ENCODE assay signal across 7 mouse cellular contexts in the genomic region with DNA sequence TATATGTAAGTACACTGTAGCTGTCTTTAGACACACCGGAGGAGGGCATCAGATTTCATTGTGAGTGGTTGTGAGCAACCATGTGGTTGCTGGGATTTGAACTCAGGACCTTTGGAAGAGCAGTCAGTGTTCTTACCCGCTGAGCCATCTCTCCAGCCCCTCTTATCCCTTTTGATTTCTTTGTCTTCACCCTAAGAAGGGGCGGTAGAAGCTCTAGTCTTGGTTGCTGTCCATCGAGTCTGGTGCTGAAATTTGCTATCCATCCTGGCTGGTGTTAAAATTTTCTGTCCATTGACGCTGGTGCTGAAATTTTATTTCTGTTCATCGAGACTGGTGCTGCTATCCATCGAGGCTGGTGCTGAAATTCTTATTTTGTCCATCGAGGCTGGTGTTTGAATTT.
DNase-seq lines count a peak whose midpoint lies in the region; ATAC-seq and TF ChIP-seq lines count a peak whose summit lies in the region.
"Not testable (repeated sequence)": the region's sequence is repeated elsewhere in the genome, so short reads cannot be mapped to it uniquely, and the experiment has no call there.

No protein-coding gene starts in this region.

- H3K36me3 ChIP-seq in limb, embryonic 11.5 days (ENCODE audit: control insufficient read depth, insufficient read depth, low read length); midbrain, embryonic 10.5 days; stomach, postnatal 0 days (ENCODE audit: control insufficient read depth, insufficient read depth, low read length): not testable (repeated sequence)

- ATAC-seq in limb, embryonic 11.5 days (ENCODE audit: insufficient number of reproducible peaks, low FRiP score, low TSS enrichment, low read depth); stomach, postnatal 0 days (ENCODE audit: low FRiP score, low TSS enrichment): not testable (repeated sequence)

- H3K4me2 ChIP-seq in limb, embryonic 11.5 days (ENCODE audit: low read depth, severe bottlenecking); stomach, postnatal 0 days (replicated peaks; ENCODE audit: low read depth): not testable (repeated sequence)

- not testable (repeated sequence) for H3K27me3 ChIP-seq in limb, embryonic 11.5 days (ENCODE audit: control insufficient read depth, insufficient read depth, low read length); midbrain, embryonic 10.5 days (ENCODE audit: low read depth, poor library complexity, severe bottlenecking); stomach, postnatal 0 days (ENCODE audit: control insufficient read depth, insufficient read depth, low read length)

- H3K4me3 ChIP-seq in limb, embryonic 11.5 days (ENCODE audit: low read depth, low read length); midbrain, embryonic 10.5 days; stomach, postnatal 0 days (ENCODE audit: low read depth, low read length): not testable (repeated sequence)

- not testable (repeated sequence) for H3K4me1 ChIP-seq in limb, embryonic 11.5 days (ENCODE audit: control insufficient read depth, insufficient read depth, low read length); midbrain, embryonic 10.5 days; stomach, postnatal 0 days (replicated peaks; ENCODE audit: control insufficient read depth, insufficient read depth)

- H3K9ac ChIP-seq in limb, embryonic 11.5 days (ENCODE audit: low read length); stomach, postnatal 0 days (ENCODE audit: low read length): not testable (repeated sequence)

- TF ChIP-seq CTCF in stomach, postnatal 0 days (IDR thresholded peaks at IDR 0.05; ENCODE audit: low read depth), result not testable (repeated sequence)

- H3K9me3 ChIP-seq in limb, embryonic 11.5 days (ENCODE audit: control insufficient read depth, low read length); stomach, postnatal 0 days (ENCODE audit: control insufficient read depth, low read length): not testable (repeated sequence)
- peaks cover 19% of the 10 kb centered on the region; the same call in 1 of the 2 replicates for H3K9me3 ChIP-seq in midbrain, embryonic 10.5 days (replicated peaks)

- not testable (repeated sequence) for H3K27ac ChIP-seq in limb, embryonic 11.5 days (replicated peaks; ENCODE audit: low read depth, low read length); midbrain, embryonic 10.5 days (replicated peaks); stomach, postnatal 0 days (replicated peaks)

- WGBS in limb, embryonic 11.5 days, result 44% methylated on average over 8 of the region's 8 CpGs
- 53% methylated on average over 8 of the region's 8 CpGs for WGBS in midbrain, embryonic 10.5 days
- 35% methylated on average over 8 of the region's 8 CpGs for WGBS in stomach, postnatal 0 days

- not testable (repeated sequence) for TF ChIP-seq EP300 in stomach, postnatal 0 days (optimal IDR thresholded peaks at IDR 0.05)

- DNase-seq in R1 (ENCODE audit: low read depth, low spot score), result peak; percentile 71
- peak; percentile 89 for DNase-seq in embryo, embryonic 10 days (ENCODE audit: low spot score)
- DNase-seq in forelimb bud, embryonic 11.5 days (ENCODE audit: low read depth, low spot score), result peak; percentile 84
- DNase-seq in hindlimb bud, embryonic 11.5 days (ENCODE audit: extremely low spot score, low read depth, low spot score), result peak; percentile 33
- DNase-seq in limb, embryonic 11.5 days (ENCODE audit: low spot score), result peak; percentile 90
- peak; percentile 52 for DNase-seq in midbrain, embryonic 10.5 days (ENCODE audit: low spot score)
- peak; percentile 52 for DNase-seq in stomach, postnatal 0 days (ENCODE audit: low spot score)

Comparison
In these comparisons a context has a peak if more than half of its experiments do, and no peak if none do; other contexts are left out.
1. DNase-seq: peak in every context shown above with its lines; median percentile 90 in limb, embryonic 11.5 days; 89 in embryo, embryonic 10 days; 84 in forelimb bud, embryonic 11.5 days; 71 in R1; 52 in midbrain, embryonic 10.5 days; 52 in stomach, postnatal 0 days; 33 in hindlimb bud, embryonic 11.5 days.